Mouse (Mus musculus): ENCODE data around the gene Slc6a9. TPM values are rescaled to one million over a fixed set of nuclear protein-coding genes. Genes with fewer than 3 reads are reported as not detected.
A peak's percentile ranks its signal among the peaks of the same experiment; 100 is the strongest.

Gene Slc6a9
- polyA plus RNA-seq, 1 experiment from 2014 or later, result 13.2 TPM

DNA sequence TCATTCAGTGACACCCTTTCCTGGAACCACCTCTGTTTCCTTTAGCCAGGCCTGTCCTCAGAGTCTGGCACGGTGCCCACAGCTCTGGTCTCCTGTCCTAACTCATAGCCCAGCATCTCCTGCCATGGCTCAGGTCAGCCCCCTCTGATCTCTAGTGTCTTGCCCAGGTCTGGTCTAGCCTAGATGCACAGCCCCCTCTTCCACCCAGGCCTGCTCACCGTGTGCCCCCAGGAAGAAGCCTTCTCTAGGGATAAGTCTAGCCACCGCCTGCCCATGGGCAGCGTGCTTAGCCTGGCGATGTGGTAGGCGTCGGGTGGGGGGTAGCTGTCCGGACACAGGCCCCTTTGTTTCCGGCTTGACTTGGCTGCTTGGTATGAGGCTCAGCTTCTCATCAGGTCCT is 20.8 kb downstream of the Slc6a9 start:
- Histone ChIP-seq H3K9ac (no peak overlapping the region), H3K27ac (replicated peaks) (no peak overlapping the region), H3K4me3 (replicated peaks) (no peak overlapping the region), H3K4me1 (0 out of 2 replicates have a peak, but pooled peaks cover 3% of the 10 kb centered on the region), H3K36me3 (peaks cover 10% of the 10 kb centered on the region; the same call in 1 of the 2 replicates), H3K4me2 (replicated peaks) (no peak overlapping the region), H3K9me3 (replicated peaks) (no peaks in the 10 kb centered on the region), H3K27me3 (no peaks in the 10 kb centered on the region)
- ATAC-seq (ENCODE audit: insufficient number of reproducible peaks, low FRiP score, low TSS enrichment, low read depth), result 0 out of 2 replicates have a peak, but pooled peaks have one; percentile 27
- WGBS, result 52% methylated on average over 9 of the region's 9 CpGs

GRCm38 (mm10) chr4:117858794-117859193 is 24.5 kb downstream of the Slc6a9 start:
- Histone ChIP-seq H3K27ac (replicated peaks) (no peak overlapping the region), H3K4me2 (replicated peaks) (no peak overlapping the region), H3K4me1 (0 out of 2 replicates have a peak, but pooled peaks cover 3% of the 10 kb centered on the region), H3K27me3 (no peaks in the 10 kb centered on the region), H3K4me3 (replicated peaks) (no peak overlapping the region), H3K9me3 (replicated peaks) (no peaks in the 10 kb centered on the region), H3K36me3 (peaks cover 10% of the 10 kb centered on the region; the same call in 1 of the 2 replicates), H3K9ac (no peak overlapping the region)
- ATAC-seq (ENCODE audit: insufficient number of reproducible peaks, low FRiP score, low TSS enrichment, low read depth), result no peak
- 77% methylated on average over 3 of the region's 3 CpGs for WGBS

- Histone ChIP-seq H3K27me3 (no peaks in the 10 kb centered on the region), H3K4me1 (peaks cover 5% of the 10 kb centered on the region; the same call in 1 of the 2 replicates), H3K36me3 (peaks cover 10% of the 10 kb centered on the region; the same call in 1 of the 2 replicates), H3K4me2 (replicated peaks) (no peak overlapping the region), H3K27ac (replicated peaks) (no peak overlapping the region), H3K9me3 (replicated peaks) (no peaks in the 10 kb centered on the region), H3K9ac (no peak overlapping the region), H3K4me3 (replicated peaks) (no peak overlapping the region)
- no peak for ATAC-seq (ENCODE audit: insufficient number of reproducible peaks, low FRiP score, low TSS enrichment, low read depth)
- 69% methylated on average over 9 of the region's 9 CpGs for WGBS
Measured at GRCm38 (mm10) chr4:117860570-117860969, 26.3 kb downstream of the Slc6a9 start.

DNA sequence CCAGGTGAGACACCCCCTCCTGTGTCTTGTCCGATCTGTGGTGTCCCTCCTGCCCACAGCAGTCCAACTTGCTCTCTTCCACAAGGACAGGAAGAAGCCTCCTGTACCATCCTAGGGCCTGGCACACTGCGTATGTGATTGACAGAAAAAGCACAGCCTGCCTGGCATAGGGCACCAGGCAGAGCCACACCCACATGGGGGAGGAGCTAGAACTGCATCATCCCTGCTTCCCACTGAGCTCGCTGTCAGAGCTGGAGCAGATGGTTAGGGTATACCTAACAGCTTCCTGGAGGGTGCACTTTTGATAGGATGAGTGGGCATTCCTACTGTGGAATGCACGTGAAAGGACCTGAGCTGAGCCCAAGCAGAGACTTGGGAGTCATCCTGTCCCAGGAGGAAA is 28.5 kb downstream of the Slc6a9 start:
- Histone ChIP-seq H3K27me3 (no peaks in the 10 kb centered on the region), H3K27ac (replicated peaks) (no peak overlapping the region), H3K4me1 (peaks cover 23% of the 10 kb centered on the region), H3K4me3 (replicated peaks) (no peak overlapping the region), H3K9ac (no peak overlapping the region), H3K9me3 (replicated peaks) (no peaks in the 10 kb centered on the region), H3K36me3 (no peaks in the 10 kb centered on the region), H3K4me2 (replicated peaks) (no peak overlapping the region)
- WGBS, result 29% methylated on average over 4 of the region's 4 CpGs
- ATAC-seq (ENCODE audit: insufficient number of reproducible peaks, low FRiP score, low TSS enrichment, low read depth), result no peak

DNA sequence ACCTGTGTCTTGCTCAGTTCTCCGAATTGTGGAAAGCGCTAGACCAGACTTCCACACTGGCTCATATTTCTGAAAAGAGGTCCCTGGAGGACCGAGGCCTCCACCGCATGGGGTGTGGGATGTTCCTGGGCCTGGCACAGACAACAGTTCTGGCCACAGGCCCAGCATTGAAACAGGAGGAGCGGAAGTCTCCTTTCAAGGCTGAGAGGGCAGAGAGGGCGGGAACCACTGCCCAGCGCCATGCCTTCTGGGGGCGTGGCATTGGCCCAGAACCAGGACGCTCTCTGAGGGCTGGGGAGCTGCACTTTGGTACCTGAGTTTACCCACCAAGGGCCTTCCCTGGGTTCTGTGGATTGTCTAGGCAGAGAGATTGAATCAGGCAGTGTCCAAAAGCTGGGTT is 31.8 kb downstream of the Slc6a9 start:
- no peaks in the 10 kb centered on the region for H3K9me3 ChIP-seq (replicated peaks)
- H3K27ac ChIP-seq (replicated peaks), result peak overlapping the region; percentile 51; the same call in 1 of the 2 replicates
- H3K36me3 ChIP-seq, result no peaks in the 10 kb centered on the region; the same call in 1 of the 2 replicates
- no peak overlapping the region for H3K4me2 ChIP-seq (replicated peaks)
- H3K4me1 ChIP-seq, result peaks cover 31% of the 10 kb centered on the region
- WGBS, result 29% methylated on average over 9 of the region's 9 CpGs
- no peak overlapping the region for H3K4me3 ChIP-seq (replicated peaks)
- no peak overlapping the region for H3K9ac ChIP-seq
- no peaks in the 10 kb centered on the region for H3K27me3 ChIP-seq
- peak; percentile 66 for ATAC-seq (ENCODE audit: insufficient number of reproducible peaks, low FRiP score, low TSS enrichment, low read depth)

DNA sequence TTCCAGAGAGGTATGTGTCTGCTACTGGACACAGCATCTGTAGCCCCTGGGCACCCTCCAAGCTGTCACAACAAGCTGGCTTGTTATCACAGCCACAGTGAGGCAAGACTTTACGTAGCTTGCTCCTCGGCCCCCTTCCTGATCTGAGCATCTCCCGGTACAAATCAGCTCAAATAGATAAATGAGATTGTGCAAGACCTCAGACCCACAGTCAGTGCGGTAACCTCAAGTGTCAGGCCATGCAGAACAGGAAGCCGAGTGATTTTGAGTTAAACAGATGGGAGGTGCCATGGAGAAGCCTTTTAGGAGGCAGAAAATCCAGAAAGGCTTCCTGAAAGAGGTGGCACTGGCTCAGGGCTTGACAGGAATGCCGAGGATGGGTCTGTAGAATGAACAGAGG is 32.7 kb downstream of the Slc6a9 start:
- no peak overlapping the region for H3K4me2 ChIP-seq (replicated peaks)
- no peak overlapping the region for H3K4me3 ChIP-seq (replicated peaks)
- no peak for ATAC-seq (ENCODE audit: insufficient number of reproducible peaks, low FRiP score, low TSS enrichment, low read depth)
- no peaks in the 10 kb centered on the region for H3K9me3 ChIP-seq (replicated peaks)
- H3K27me3 ChIP-seq, result no peaks in the 10 kb centered on the region
- H3K27ac ChIP-seq (replicated peaks), result 0 out of 2 replicates have a peak overlapping the region, but pooled peaks have one; percentile 51
- 71% methylated on average over 6 of the region's 6 CpGs for WGBS
- H3K4me1 ChIP-seq, result peaks cover 33% of the 10 kb centered on the region
- H3K9ac ChIP-seq, result no peak overlapping the region
- H3K36me3 ChIP-seq, result no peaks in the 10 kb centered on the region; the same call in 1 of the 2 replicates

GRCm38 (mm10) chr4:117867823-117868222 is 33.5 kb downstream of the Slc6a9 start:
- 14% methylated on average over 24 of the region's 24 CpGs for whole genome bisulfite sequencing

DNA sequence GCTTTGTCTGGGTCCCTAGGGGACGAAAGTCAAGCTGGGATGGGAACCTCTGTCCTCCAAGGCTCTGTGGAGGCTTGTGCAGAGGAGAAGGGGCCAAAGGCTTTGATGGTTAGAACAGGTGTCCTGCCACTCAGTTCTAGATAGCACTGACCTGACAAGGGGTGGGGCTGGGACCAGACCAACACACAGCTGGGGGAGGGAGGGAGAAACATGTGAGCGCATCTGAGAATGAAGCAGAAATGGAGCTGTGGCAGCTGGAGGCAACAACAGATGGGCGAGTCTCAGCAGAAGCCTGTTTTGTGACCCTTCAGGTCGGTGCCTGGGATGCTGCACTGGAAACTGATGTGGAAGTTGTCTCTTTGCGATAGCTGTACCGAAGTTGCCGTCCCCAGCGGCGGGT is 35.0 kb downstream of the Slc6a9 start:
- Histone ChIP-seq H3K27ac (replicated peaks) (no peak overlapping the region), H3K9me3 (replicated peaks) (no peaks in the 10 kb centered on the region), H3K9ac (no peak overlapping the region), H3K4me1 (peaks cover 38% of the 10 kb centered on the region), H3K4me3 (replicated peaks) (no peak overlapping the region), H3K27me3 (no peaks in the 10 kb centered on the region), H3K36me3 (peaks cover 13% of the 10 kb centered on the region), H3K4me2 (replicated peaks) (no peak overlapping the region)
- no peak for ATAC-seq (ENCODE audit: insufficient number of reproducible peaks, low FRiP score, low TSS enrichment, low read depth)
- WGBS, result 59% methylated on average over 9 of the region's 9 CpGs

More at GRCm38 (mm10) chr4:117867823-117868222, 33.5 kb downstream of the Slc6a9 start:
- H3K4me2 ChIP-seq (replicated peaks), result peak overlapping the region; percentile 10
- H3K4me1 ChIP-seq, result peaks cover 39% of the 10 kb centered on the region
- H3K9ac ChIP-seq, result no peak overlapping the region
- no peak overlapping the region for H3K4me3 ChIP-seq (replicated peaks)
- H3K27me3 ChIP-seq, result no peaks in the 10 kb centered on the region
- no peaks in the 10 kb centered on the region for H3K9me3 ChIP-seq (replicated peaks)
- no peak for ATAC-seq (ENCODE audit: insufficient number of reproducible peaks, low FRiP score, low TSS enrichment, low read depth)
- H3K27ac ChIP-seq (replicated peaks), result no peak overlapping the region
- H3K36me3 ChIP-seq, result no peaks in the 10 kb centered on the region; the same call in 1 of the 2 replicates

- no peaks in the 10 kb centered on the region for H3K9me3 ChIP-seq (replicated peaks)
- no peak overlapping the region for H3K27ac ChIP-seq (replicated peaks)
- H3K4me3 ChIP-seq (replicated peaks), result no peak overlapping the region
- WGBS, result 48% methylated on average over 1 of the region's 1 CpGs
- no peak for ATAC-seq (ENCODE audit: insufficient number of reproducible peaks, low FRiP score, low TSS enrichment, low read depth)
- H3K4me2 ChIP-seq (replicated peaks), result no peak overlapping the region
- H3K4me1 ChIP-seq, result peaks cover 38% of the 10 kb centered on the region
- H3K36me3 ChIP-seq, result peaks cover 23% of the 10 kb centered on the region
- H3K9ac ChIP-seq, result no peak overlapping the region
- H3K27me3 ChIP-seq, result no peaks in the 10 kb centered on the region
Measured at GRCm38 (mm10) chr4:117870437-117870836, 36.1 kb downstream of the Slc6a9 start.

DNA sequence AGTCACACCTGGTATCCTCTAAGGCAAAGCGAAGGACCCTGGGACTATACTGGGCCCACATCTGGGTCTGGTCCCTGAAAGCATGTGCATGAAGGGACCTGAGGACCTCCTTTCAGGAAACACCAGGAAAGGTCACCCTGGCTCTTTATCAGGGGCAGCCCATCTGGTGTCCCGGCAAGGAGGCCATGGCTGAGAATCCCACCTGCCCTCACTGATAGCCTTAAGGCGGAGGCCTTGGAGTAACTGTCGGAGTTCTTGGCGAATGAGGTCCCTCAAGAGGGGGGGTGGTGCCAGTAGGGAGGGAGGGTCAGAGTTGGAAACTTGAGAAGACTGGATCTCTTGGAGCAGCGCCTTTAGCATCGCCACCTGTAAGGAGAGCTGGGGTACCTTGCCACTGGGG is 37.5 kb downstream of the Slc6a9 start:
- 44% methylated on average over 7 of the region's 7 CpGs for WGBS
- H3K4me2 ChIP-seq (replicated peaks), result no peak overlapping the region
- peaks cover 25% of the 10 kb centered on the region for H3K4me1 ChIP-seq
- H3K27me3 ChIP-seq, result no peaks in the 10 kb centered on the region
- no peak overlapping the region for H3K9ac ChIP-seq
- 0 out of 2 replicates have a peak, but pooled peaks have one; percentile 17 for ATAC-seq (ENCODE audit: insufficient number of reproducible peaks, low FRiP score, low TSS enrichment, low read depth)
- no peaks in the 10 kb centered on the region for H3K9me3 ChIP-seq (replicated peaks)
- peaks cover 35% of the 10 kb centered on the region for H3K36me3 ChIP-seq
- H3K27ac ChIP-seq (replicated peaks), result no peak overlapping the region
- H3K4me3 ChIP-seq (replicated peaks), result no peak overlapping the region

GRCm38 (mm10) chr4:117872471-117872886 is 38.2 kb downstream of the Slc6a9 start, which contains the start of gene Ccdc24:
Gene Ccdc24 (minus strand): TSS chr4:117872557.
- Histone ChIP-seq H3K9ac (no peak within 1 kb of the TSS), H3K4me3 (replicated peaks) (peak within 1 kb of the TSS; percentile 17), H3K9me3 (replicated peaks) (no peaks in the 10 kb centered on the region), H3K4me2 (replicated peaks) (peak within 1 kb of the TSS; percentile 42), H3K36me3 (peaks cover 42% of the 10 kb centered on the region), H3K27ac (replicated peaks) (no peak within 1 kb of the TSS), H3K27me3 (no peaks in the 10 kb centered on the region), H3K4me1 (peaks cover 22% of the 10 kb centered on the region)
- ATAC-seq (ENCODE audit: insufficient number of reproducible peaks, low FRiP score, low TSS enrichment, low read depth), result no peak; the same call in 1 of the 2 replicates
- WGBS, result 9% methylated on average over 14 of the region's 14 CpGs

- no peak for ATAC-seq (ENCODE audit: insufficient number of reproducible peaks, low FRiP score, low TSS enrichment, low read depth)
- no peak overlapping the region for H3K27ac ChIP-seq (replicated peaks)
- H3K9ac ChIP-seq, result no peak overlapping the region
- no peak overlapping the region for H3K4me3 ChIP-seq (replicated peaks)
- peaks cover 15% of the 10 kb centered on the region for H3K4me1 ChIP-seq
- H3K9me3 ChIP-seq (replicated peaks), result no peaks in the 10 kb centered on the region
- no peak overlapping the region for H3K4me2 ChIP-seq (replicated peaks)
- 87% methylated on average over 9 of the region's 9 CpGs for WGBS
- H3K27me3 ChIP-seq, result no peaks in the 10 kb centered on the region
- peaks cover 50% of the 10 kb centered on the region for H3K36me3 ChIP-seq
Measured at GRCm38 (mm10) chr4:117873615-117874014, 39.3 kb downstream of the Slc6a9 start.
